Mouse (Mus musculus) retina, postnatal 1 day (tissue): ENCODE results near the gene Rnls.

ENCODE experiments used
- DNase-seq: peaks from one replicate; pipeline ENCODE4 v3.0.0-alpha.2; 2012

Rnls gene

DNA sequence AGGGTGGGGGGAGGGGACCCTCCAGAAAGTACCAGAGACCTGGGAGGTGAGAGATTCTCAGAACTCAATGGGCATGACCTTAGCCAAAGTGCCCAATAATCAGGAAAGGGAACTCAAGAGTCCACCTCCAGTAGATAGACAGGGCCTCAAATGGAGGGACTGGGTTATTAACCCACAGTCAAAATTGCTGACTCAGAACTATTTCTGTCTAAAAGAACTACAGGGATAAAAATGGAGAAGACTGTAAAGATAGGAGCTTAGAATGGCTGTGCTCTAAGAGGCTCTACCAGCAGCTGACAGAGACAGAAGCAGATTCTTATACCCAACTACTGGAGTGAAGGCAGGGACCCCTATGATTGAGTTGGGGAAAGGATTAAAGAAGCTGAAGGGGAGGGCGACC lies 132.9 kb downstream of the Rnls start:
- DNase-seq = no peak

- DNase-seq = no peak
Measured at GRCm38 (mm10) chr19:33253893-33254292, 138.2 kb downstream of the Rnls start.

DNA sequence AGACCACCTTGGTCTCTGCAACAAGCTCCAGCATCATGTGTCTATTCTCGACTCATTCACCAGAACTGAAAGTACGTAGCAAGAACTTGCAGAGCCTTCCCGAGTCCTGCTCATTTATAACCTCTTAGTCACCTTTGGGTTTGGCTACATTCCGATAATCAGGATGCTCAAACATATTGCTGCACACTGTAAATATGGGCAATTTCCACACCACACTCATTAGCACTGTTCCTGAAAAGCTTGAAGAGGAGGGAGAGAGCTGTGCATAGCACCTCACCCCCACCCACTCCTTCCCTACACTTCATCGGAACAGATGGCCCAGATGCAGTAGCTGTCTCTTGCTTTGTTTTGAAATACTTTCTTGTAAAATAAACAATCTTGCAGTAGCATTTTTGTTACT lies 139.9 kb downstream of the Rnls start:
- DNase-seq = no peak

- no peak for DNase-seq
Measured at GRCm38 (mm10) chr19:33244196-33244595, 147.9 kb downstream of the Rnls start.

GRCm38 (mm10) chr19:33240386-33240785 lies 151.7 kb downstream of the Rnls start:
- DNase-seq = no peak

DNA sequence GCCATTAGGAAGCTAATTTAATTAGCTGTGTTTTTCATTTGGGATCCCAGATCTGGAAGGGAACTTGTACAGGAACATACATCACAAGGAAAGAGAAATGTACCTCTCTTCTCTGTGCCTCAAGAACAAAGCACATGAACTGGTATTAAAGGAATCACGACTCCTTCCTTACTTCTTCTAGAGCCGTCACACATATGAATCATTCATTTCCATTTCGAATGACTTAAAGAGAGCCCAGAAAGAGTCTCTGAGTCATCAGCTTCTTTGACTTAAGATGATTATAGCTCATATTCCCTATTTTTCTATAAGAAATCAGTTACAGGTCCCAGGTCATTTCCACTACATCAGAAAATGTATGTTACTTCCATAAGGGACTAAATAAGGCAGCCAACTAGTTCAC lies 159.2 kb downstream of the Rnls start:
- DNase-seq = no peak

- DNase-seq = no peak
Measured at GRCm38 (mm10) chr19:33231303-33231702, 160.8 kb downstream of the Rnls start.

GRCm38 (mm10) chr19:33227004-33227403 lies 165.1 kb downstream of the Rnls start:
- peak; percentile 88 for DNase-seq

DNA sequence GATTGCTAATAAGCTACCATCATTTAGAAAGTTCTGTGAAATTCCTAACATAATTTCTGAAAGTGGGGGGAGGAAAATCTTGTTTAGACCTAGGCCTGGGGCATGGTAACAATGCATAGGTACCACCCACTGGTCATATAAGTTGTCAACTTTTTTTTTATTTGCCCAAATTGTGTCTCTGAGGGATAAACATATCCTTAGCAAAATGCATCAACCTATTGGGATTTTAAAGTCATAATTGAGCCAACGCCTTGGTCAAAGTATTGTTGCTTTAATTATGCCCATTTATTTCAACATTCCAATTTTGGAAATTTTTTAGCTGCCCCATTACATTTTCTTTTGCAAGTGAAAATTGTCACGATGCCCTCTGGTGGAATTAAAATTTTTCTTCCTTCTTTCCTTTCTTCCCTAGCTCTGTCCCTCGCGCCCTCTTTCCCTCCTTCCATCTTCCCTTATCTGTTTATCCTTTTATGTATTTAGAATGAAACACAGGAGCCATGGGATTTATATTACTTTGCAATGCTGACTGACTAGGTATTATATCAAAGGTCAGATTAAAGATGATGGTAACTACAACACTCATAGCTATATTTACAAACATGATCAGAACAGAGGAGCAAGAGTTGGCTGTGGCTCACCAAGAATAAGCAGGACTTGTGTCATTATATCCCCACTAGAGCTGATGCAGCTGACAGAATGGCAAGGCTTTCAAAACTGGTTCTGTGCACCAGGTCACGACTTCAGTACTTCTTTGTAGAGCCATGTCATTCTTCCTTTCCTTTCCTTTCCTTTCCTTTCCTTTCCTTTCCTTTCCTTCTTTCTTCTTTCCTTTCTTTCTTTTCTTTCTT lies 166.0 kb downstream of the Rnls start:
- DNase-seq = peak; percentile 5

- no peak for DNase-seq
Measured at GRCm38 (mm10) chr19:33225002-33225376, 167.1 kb downstream of the Rnls start.

DNA sequence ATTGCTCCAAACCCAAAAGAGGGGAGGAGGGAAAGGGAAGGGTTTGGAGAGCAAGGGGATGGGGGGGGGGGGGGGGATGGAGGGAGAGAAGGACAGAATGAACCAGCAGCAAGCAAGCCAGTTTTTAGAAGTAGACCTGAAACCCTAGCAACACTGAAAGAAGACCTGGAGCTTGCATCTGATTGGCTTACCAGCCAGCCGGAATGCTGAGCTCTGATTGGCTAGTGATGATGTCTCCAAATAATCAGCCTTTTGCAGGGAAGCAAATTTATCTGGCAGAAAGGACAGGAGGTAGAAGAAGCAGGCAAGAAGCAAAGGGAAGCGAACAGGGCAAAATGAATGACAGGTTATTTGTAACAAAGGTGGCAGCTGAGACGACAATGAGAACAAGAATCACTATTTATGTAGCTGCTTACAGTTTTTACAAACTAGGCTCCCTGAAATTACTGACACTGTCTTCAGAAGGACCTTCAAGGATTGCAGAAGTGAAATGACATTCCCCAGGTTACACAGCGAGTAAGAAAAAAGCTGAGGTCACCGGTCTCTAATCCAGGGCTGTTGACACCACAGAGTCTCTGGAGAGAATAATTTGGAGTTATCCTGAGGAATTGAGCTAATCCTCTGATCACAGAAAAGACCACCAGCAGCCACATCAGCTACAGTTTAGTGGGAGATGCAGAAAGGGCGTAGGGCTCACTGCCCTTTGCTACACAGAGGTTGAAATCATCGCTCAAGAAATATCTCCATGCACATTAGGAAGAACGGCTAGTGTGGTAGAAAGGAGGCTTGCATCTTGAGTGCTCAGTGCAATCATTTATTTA lies 167.7 kb downstream of the Rnls start:
- DNase-seq = peak; percentile 74

- DNase-seq = peak; percentile 3
Measured at GRCm38 (mm10) chr19:33223766-33224165, 168.3 kb downstream of the Rnls start.

- peak; percentile 54 for DNase-seq
Measured at GRCm38 (mm10) chr19:33223276-33223675, 168.8 kb downstream of the Rnls start.

- DNase-seq = peak; percentile 35
Measured at GRCm38 (mm10) chr19:33222595-33223223, 169.4 kb downstream of the Rnls start.

DNA sequence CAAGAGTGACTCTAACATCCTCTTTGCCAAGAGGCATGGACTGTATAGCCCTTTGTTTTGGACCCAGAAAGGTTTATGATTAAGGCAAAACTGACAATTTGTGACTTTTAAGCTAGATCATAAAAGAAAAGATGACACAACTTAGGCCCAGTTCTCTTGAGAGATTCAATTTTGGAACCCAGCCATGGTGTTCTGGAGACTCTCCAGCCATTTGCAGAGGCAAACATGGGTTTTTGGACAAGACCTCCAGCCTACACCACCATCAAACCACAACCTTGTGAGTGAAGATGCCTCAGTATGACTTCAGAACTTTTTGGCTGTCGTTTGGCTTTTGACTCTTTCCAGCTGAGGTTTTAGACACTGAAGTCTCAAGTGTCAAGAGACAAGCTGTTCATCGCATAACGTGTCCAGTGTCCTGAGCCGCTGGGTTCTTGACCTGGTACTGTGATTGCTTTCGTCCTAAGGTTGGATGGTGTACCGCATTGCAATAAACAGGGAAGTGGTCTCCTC lies 174.2 kb downstream of the Rnls start:
- DNase-seq = no peak

DNA sequence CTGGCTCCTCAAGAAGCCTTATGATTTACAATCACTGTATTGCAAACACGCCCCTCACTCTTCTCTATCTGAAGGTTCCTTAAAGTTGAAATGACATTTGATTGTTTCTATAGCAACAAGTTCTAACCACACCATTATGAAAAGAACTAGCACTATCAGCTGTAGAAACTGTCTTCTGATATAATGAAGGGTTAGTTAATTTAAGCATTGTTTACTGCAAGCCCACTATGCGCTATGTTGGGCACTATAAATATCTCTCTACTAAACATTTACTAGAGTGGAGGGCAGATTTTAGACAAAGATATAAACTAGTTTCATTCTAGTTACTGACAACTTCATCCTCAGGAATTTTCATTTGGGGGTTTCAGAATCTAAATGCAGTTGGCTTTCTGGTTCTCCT lies 182.4 kb downstream of the Rnls start:
- no peak for DNase-seq

DNA sequence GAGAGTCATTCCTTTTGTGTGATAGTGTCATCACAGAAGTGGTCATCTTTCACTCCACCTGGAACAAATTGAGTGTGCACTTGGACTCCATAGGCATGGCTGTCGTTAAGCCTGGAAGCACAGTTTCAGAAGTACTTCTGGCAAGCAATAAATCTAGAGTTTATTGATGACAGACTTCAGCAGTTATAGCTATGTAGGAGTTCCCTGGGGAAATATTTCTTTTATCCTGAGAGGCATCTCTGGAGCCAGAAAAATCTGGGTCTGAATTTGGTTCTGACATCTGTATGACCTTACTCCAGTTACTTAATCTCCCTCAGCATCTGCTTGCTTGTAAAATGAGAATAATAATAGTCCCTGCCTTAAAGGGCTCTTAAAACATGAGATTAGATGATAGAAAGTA lies 184.1 kb downstream of the Rnls start:
- no peak for DNase-seq

- no peak for DNase-seq
Measured at GRCm38 (mm10) chr19:33205389-33205788, 186.7 kb downstream of the Rnls start.

DNA sequence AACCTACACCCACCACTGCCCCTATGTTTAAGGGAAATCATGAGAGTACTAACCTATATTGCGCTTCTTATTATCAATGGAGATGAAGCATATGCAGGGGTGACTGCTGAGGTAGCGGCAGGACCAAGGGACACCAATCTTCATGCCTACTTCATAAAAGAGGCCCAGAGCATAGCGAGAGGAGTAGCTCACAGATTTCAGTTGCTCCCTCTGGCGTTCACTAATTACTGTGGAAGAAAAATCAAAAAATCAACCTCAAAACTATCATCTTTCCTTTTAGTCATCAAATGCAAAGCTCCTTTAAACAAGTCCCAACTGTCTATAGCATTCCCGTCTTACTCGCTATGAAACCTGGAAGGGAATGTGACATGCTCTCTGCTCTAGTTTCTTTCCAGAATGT lies 189.7 kb downstream of the Rnls start:
- no peak for DNase-seq

DNA sequence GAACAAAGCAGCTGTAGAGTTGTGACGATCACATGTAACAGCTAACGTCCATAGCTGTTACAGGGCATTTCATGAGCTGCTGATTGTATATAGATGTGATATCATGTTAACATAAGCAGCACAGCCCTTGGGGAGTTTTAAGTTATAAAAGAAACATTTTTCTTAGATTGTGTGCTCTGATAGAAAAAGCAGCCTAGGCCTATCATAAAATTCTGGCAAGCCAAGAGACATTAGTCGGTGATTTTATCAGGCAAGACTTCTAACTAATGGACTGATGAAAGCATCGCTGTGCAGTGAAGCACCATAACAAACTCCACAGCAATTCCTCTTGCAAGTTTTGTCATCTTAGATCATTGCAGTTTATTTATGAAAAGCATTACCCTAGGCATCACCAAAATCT lies 190.9 kb downstream of the Rnls start:
- DNase-seq = no peak

GRCm38 (mm10) chr19:33192064-33192463 lies 200.0 kb downstream of the Rnls start:
- DNase-seq = no peak

DNA sequence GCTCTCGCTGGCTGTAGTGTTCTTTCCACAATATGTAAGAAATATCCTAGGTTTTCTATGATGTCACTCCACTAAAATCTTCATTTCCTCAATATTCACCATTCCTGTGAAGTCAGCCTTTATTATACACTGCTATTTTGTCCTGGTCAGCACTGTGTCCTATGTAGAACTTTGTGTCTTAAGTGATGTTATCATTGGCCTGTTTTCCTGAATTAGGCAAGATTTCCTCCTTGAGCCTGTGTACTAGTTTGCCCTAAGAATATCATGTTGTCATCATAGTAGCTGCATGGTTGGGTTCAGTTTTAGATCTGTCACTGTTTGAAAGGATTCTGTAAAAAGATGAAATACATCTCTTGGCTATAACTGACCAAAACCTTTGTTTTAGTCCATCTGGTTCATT lies 203.3 kb downstream of the Rnls start:
- no peak for DNase-seq

DNA sequence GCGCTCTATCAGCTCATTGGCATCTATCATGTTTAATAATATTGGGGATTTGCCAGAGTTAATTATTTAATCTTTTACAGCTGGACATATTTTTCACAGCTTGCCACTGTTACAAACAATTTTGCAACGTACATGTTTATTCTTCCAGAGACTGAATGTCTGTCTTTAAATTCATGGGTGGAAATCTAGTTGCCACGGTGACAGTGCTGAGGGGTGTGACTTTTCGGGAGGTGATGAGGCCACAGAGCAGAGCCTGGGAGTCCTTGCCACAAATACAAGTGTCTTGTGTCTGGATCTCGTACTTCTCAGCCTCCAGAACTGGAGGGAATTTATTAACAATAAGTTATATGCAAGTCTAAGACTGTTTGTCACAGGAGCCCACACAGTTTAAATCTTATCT lies 212.5 kb downstream of the Rnls start:
- no peak for DNase-seq

GRCm38 (mm10) chr19:33178866-33179265 lies 213.2 kb downstream of the Rnls start:
- no peak for DNase-seq
